Mouse (Mus musculus): ENCODE data around the gene Ptgr2.

Ptgr2 gene

DNA sequence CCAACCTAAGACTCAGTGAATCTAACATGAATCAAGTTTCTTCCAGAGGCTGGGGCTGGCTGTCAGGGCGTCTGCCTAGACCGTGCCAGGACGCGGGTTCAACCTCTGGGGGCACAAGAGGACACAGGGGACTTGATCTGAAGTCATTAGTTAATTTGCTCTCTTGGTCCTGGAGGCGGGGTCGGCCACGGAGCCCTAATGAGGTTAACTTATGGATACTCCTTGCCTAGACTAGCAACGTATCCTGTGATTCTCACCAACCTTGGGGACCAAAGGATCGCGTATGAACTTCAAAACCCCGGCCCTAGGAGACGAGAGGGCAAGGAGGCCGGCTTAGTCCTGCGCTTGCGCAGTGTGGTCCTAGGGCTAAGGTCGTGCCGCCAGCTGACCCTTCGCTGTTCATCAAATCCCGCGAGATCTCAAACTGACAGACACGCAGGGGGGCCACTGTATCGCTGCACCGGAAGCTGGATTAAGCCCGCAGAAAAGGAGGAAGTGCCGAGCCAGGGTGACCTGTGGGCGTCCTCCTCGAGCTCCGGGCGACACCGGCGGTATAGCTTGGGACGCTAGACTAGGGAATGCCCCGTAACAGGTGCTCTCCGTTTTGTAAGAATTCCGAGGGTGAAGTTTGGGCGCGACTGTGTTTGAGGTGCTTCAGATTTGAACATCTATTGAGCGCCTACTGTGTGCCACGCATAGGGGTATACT is at the start of gene Ptgr2:
Gene Ptgr2 (plus strand): TSS at position 348 of the 708 bp plus-strand sequence.
- TF ChIP-seq GATA4 (IDR thresholded peaks at IDR 0.05; ENCODE audit: insufficient replicate concordance, low read length), result peak; percentile 50; the same call in 1 of the 2 replicates

GRCm38 (mm10) chr12:84235577-84235976 is 49.5 kb upstream of the Ptgr2 start:
- no peak for TF ChIP-seq GATA4 (IDR thresholded peaks at IDR 0.05; ENCODE audit: insufficient replicate concordance, low read length)

- no peak for TF ChIP-seq GATA4 (IDR thresholded peaks at IDR 0.05; ENCODE audit: insufficient replicate concordance, low read length)
These were observed 48.9 kb upstream of the Ptgr2 start for GRCm38 (mm10) chr12:84235981-84236752.

- no peak for TF ChIP-seq GATA4 (IDR thresholded peaks at IDR 0.05; ENCODE audit: insufficient replicate concordance, low read length)
These were observed 41.8 kb upstream of the Ptgr2 start for GRCm38 (mm10) chr12:84243076-84243770.

- TF ChIP-seq GATA4 (IDR thresholded peaks at IDR 0.05; ENCODE audit: insufficient replicate concordance, low read length), result no peak
These were observed 39.3 kb upstream of the Ptgr2 start for GRCm38 (mm10) chr12:84245683-84246082.

DNA sequence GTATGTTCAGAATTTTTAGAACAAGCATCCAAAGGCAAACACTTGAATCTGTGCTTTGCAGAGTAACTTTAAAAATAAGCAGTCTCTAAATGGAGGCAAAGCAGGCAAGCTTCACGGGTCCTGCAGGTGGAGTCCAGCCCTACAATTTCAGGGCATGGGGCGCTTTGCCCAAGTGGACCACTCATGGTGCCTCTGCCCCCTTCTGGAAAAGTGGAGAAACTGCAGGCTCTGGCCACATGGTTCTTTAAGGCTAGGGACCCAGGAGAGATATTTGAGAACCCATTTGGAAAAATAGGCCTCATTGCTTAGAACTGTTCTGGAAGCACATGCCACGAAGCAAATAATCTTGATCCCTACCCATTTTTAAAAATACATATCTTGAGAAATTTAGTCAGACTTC is 35.8 kb upstream of the Ptgr2 start:
- TF ChIP-seq GATA4 (IDR thresholded peaks at IDR 0.05; ENCODE audit: insufficient replicate concordance, low read length), result no peak

DNA sequence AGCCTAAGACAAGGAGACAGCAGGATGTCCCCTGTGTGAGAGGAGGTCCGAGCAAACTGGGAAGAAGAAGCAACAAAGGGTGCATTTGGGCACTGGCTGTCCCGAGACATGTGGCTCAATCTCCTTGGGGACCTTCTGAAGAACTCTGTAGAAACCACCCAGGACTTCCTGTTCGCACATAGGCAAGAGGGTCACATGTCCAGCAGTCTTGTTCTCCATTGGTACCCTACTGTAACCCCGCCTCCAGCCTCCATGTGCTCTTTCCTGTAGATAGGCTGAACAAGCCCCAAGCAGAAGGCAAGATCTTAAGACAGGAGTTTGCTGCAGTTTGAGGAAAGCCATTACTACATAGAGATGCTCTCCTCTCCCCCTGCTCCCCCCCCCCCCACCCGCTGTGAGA is 32.2 kb upstream of the Ptgr2 start:
- TF ChIP-seq GATA4 (IDR thresholded peaks at IDR 0.05; ENCODE audit: insufficient replicate concordance, low read length), result no peak

DNA sequence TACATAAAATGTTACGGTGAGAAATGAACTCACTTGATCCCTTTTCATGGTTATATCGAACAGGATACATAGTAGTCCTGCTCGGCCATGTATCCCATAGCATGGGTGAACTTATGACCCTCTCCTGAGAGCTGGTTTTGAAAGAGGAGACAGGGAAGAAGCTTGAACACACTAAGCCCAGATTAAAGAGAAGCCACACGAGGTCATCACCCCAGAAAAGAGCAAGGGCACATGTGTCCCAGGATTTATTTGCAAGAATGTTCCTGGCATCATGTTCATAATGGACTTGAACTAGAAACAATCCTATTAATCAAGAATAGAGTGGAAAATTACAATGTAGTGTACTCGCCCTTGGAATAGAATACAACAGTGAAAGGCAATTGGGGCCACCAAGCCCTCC is 30.1 kb upstream of the Ptgr2 start:
- TF ChIP-seq GATA4 (IDR thresholded peaks at IDR 0.05; ENCODE audit: insufficient replicate concordance, low read length), result no peak

- TF ChIP-seq GATA4 (IDR thresholded peaks at IDR 0.05; ENCODE audit: insufficient replicate concordance, low read length), result no peak
These were observed 24.7 kb upstream of the Ptgr2 start for GRCm38 (mm10) chr12:84260363-84260762.

- no peak for TF ChIP-seq GATA4 (IDR thresholded peaks at IDR 0.05; ENCODE audit: insufficient replicate concordance, low read length)
These were observed 17.8 kb upstream of the Ptgr2 start for GRCm38 (mm10) chr12:84267264-84267663.

GRCm38 (mm10) chr12:84273366-84273765 is 11.7 kb upstream of the Ptgr2 start:
- no peak; the same call in 1 of the 2 replicates for TF ChIP-seq GATA4 (IDR thresholded peaks at IDR 0.05; ENCODE audit: insufficient replicate concordance, low read length)

DNA sequence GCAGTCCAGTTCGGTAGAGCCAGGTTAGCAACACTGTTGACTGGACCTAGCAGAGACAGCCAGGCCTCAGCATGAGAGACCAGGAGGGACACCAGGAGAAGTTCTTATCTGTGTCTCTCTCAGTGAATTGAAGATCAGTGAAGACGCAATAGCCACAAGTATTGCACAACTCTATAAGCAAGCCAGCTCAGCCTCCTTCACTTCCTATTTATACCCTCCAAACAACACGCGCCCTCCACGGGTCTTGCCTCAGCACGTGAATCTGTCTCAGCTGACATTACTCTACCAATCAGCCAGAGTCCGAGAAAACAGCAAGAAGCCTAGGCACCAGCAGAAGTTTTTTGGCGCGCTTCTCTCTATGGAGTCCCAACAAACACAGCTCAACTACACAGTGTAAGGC is 9.7 kb upstream of the Ptgr2 start:
- no peak for TF ChIP-seq GATA4 (IDR thresholded peaks at IDR 0.05; ENCODE audit: insufficient replicate concordance, low read length)

DNA sequence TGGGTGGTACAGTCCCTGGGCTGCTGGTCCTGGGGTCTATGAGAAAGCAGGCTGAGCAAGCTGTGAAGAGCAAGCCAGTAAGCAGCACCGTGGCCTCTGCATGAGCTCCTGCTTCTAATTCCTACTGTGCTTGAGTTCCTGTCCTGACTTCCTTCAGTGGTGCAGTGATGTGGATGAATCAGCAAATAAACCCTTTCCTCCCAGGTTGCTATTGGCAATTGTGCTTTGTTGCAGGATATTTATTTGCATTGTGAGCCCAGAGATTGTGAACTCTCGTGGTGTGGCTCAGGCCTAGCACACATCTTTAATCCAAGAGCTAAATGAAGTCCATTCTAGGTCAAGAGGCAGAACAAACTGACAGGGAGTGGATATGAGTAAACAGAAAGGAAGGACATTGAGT is 8.7 kb upstream of the Ptgr2 start:
- no peak for TF ChIP-seq GATA4 (IDR thresholded peaks at IDR 0.05; ENCODE audit: insufficient replicate concordance, low read length)

DNA sequence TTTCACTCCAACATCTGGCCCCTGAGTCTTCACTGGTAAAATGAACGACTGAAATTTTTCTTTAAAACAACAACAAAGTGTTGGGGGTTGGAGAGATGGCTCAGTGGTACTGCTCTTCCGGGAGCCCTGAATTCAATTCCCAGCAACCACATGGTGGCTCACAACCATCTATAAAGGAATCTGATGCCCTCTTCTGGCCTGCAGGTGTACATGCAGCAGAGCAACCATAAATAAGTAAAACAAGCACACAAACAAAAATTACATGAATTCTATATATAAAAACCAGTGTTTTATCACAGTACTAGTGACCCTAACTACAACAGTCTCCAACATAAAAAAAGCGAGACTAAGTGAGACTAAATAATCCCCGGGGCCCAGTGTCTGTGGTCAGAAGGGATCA is 8.2 kb upstream of the Ptgr2 start:
- TF ChIP-seq GATA4 (IDR thresholded peaks at IDR 0.05; ENCODE audit: insufficient replicate concordance, low read length), result no peak

GRCm38 (mm10) chr12:84277832-84278231 is 7.2 kb upstream of the Ptgr2 start:
- TF ChIP-seq GATA4 (IDR thresholded peaks at IDR 0.05; ENCODE audit: insufficient replicate concordance, low read length), result no peak

DNA sequence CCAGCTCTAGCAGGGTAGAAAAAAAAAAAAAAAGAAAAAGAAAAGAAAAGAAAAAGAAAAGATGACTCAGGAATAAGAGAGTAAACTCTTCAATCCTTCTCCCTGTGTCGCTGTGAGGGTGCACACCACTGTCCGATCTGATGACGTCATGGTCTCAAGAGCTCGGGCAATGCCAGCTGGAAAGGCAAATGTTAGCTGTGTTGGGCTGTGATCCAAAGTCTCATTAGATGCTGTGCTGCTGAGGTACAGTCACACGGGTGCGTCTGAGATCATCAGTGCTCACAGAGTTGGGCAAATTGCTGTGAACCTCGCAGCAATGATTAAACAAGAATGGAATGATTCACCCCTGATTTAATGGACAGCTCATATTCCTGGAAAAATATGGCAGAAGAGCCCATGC is 6.1 kb upstream of the Ptgr2 start:
- TF ChIP-seq GATA4 (IDR thresholded peaks at IDR 0.05; ENCODE audit: insufficient replicate concordance, low read length), result no peak

Data from liver, adult (tissue).